Mouse (Mus musculus): ENCODE data around the gene Nat9. TPM values are rescaled to one million over a fixed set of nuclear protein-coding genes. Genes with fewer than 3 reads are reported as not detected.

Gene Nat9
- polyA plus RNA-seq, 1 experiment from 2014 or later, result 19.1 TPM

DNA sequence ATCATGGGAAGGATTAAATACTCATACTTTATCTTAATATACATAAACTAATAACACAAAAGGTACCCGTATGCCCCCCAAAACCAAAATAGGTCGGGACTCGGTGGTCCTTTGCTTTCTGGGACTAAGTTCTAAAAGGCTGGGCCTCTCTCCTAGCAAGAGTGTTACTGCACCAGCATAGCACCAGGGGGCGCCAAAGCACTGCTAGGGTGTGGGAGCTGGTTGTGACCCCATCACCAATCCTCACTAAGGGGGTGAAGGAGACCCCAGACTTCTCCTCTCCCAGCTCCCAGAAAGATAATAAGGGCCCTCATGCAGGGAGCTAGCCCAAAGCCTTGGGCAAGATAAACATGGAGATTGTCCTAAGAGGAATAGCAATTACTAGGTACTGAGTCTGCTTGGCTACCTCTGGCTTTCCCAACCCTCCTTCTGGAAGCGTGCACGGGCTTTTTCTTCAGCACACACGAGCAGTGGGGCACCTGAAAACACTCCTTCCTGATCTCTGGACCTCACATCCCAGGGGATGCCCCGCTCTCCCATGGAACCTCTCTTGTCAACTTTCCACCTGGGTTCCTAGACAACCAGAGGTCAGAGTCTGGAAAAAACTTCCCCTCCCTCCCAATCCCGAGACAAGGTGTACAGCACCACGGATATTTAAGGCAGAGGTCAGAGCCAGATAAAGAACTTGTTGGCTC, 26.6 kb downstream of the Nat9 start:
- no peaks in the 10 kb centered on the region for H3K36me3 ChIP-seq
- peaks cover 28% of the 10 kb centered on the region for H3K4me1 ChIP-seq (replicated peaks)
- WGBS, result 32% methylated on average over 10 of the region's 10 CpGs
- H3K27me3 ChIP-seq, result peaks cover 42% of the 10 kb centered on the region
- no peak overlapping the region for H3K9ac ChIP-seq
- ATAC-seq (ENCODE audit: low FRiP score, low read depth), result no peak
- H3K4me3 ChIP-seq, result no peak overlapping the region
- H3K4me2 ChIP-seq, result no peak overlapping the region
- H3K27ac ChIP-seq (replicated peaks), result no peak overlapping the region
- 0 out of 2 replicates have a peak, but pooled peaks cover 4% of the 10 kb centered on the region for H3K9me3 ChIP-seq

GRCm38 (mm10) chr11:115160016-115160797, 27.5 kb downstream of the Nat9 start:
- Histone ChIP-seq H3K27me3 (peaks cover 48% of the 10 kb centered on the region), H3K4me3 (no peak overlapping the region), H3K27ac (replicated peaks) (no peak overlapping the region), H3K9ac (no peak overlapping the region), H3K4me1 (replicated peaks) (peaks cover 28% of the 10 kb centered on the region), H3K36me3 (no peaks in the 10 kb centered on the region), H3K4me2 (no peak overlapping the region), H3K9me3 (0 out of 2 replicates have a peak, but pooled peaks cover 4% of the 10 kb centered on the region)
- no peak for ATAC-seq (ENCODE audit: low FRiP score, low read depth)
- 42% methylated on average over 11 of the region's 11 CpGs for WGBS

GRCm38 (mm10) chr11:115157933-115158719, 29.5 kb downstream of the Nat9 start:
- WGBS, result 39% methylated on average over 12 of the region's 12 CpGs
- Histone ChIP-seq H3K9ac (no peak overlapping the region), H3K4me2 (no peak overlapping the region), H3K4me1 (replicated peaks) (peaks cover 17% of the 10 kb centered on the region), H3K4me3 (no peak overlapping the region), H3K27me3 (peaks cover 50% of the 10 kb centered on the region), H3K9me3 (0 out of 2 replicates have a peak, but pooled peaks cover 4% of the 10 kb centered on the region), H3K27ac (replicated peaks) (no peak overlapping the region), H3K36me3 (no peaks in the 10 kb centered on the region)
- ATAC-seq (ENCODE audit: low FRiP score, low read depth), result no peak

DNA sequence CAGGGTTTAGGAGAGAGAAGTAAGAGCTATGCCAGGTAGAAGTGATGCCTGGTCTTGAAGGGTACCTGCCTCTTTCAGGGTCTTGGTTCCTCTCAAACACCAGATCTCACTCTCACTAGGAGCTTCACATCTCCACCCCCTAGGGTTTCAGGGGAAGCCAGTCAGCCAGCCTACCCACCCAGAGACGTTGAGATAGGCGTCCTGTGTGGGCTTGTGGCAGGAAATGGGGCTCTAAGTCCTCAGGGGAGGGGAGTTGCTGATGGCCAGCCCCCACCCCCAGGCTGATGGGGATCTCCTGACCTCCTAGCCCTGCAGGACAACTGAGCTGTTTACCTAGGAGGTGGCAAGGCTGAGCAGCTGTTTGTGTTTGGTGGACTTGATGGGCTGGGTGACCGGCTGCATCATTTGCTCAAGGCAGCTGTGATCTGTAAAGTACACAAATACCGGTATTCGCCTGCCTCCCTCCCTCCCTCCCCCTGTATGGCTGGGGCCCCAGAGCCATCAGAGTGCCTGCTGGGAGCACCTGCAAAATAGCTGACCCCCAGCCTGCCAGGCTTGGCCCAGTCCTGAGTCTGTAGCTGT, 32.5 kb downstream of the Nat9 start:
- 25% methylated on average over 5 of the region's 5 CpGs for WGBS
- Histone ChIP-seq H3K4me3 (no peak overlapping the region), H3K9me3 (0 out of 2 replicates have a peak, but pooled peaks cover 4% of the 10 kb centered on the region), H3K4me2 (no peak overlapping the region), H3K9ac (no peak overlapping the region), H3K27ac (replicated peaks) (no peak overlapping the region), H3K4me1 (replicated peaks) (peaks cover 21% of the 10 kb centered on the region), H3K36me3 (no peaks in the 10 kb centered on the region), H3K27me3 (peaks cover 37% of the 10 kb centered on the region)
- no peak for ATAC-seq (ENCODE audit: low FRiP score, low read depth)

DNA sequence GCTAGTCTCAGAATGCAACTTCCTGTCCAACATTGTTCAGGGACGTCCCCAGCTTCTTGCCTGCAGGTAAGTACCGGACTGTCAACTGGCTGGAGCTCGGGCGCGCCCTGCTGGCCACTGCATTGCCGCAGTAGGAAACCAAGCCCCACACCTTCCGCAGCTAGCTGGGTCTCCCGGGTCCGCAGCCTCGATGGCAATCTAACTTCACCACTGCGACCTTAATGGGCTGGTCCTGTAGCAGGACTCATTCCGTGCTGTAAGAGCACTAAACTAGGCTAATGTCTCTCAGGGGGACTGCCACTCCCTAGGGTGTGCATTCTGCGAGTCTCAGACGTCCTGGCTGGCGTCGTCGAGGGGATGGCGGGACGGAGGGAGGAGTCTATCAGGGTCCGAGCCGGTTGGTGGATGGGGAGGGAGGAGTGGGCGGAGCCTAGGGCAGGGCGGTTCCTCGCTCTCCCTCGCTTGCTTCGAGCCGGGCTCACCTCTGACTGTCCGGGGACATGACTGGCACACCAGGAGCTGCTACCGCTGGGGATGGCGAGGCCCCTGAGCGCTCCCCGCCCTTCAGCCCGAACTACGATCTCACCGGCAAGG, 33.9 kb downstream of the Nat9 start:
- Histone ChIP-seq H3K27me3 (peaks cover 37% of the 10 kb centered on the region), H3K9me3 (no peaks in the 10 kb centered on the region), H3K9ac (no peak overlapping the region), H3K4me1 (replicated peaks) (peaks cover 21% of the 10 kb centered on the region), H3K4me3 (peak overlapping the region; percentile 29), H3K36me3 (no peaks in the 10 kb centered on the region), H3K27ac (replicated peaks) (no peak overlapping the region), H3K4me2 (peak overlapping the region; percentile 50)
- ATAC-seq (ENCODE audit: low FRiP score, low read depth), result peak; percentile 45; the same call in 1 of the 2 replicates
- under 1% methylated on average over 35 of the region's 35 CpGs for WGBS

DNA sequence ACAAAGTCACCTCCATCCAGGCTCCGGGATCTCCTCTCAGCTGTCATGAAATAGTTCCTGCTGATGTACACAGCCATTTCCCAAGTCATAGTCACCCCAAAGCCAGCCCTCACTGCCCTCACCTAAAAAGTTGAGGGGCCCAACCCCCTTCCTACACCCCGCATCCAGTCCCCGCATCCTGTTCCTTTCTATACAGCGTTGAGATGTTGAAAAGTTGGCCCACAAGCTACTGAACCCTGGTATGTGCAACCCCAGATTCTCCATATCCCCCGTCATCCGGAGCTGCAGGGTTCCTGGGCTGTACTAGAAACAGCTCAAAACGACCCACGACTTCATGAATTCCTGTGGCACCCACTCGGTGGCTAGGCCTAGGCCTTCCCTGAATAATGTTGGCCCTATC, 34.6 kb downstream of the Nat9 start:
- Histone ChIP-seq H3K4me1 (replicated peaks) (peaks cover 21% of the 10 kb centered on the region), H3K27me3 (peaks cover 37% of the 10 kb centered on the region), H3K36me3 (no peaks in the 10 kb centered on the region), H3K9me3 (no peaks in the 10 kb centered on the region), H3K4me2 (no peak overlapping the region), H3K9ac (no peak overlapping the region), H3K4me3 (no peak overlapping the region), H3K27ac (replicated peaks) (no peak overlapping the region)
- no peak for ATAC-seq (ENCODE audit: low FRiP score, low read depth)
- WGBS, result 80% methylated on average over 9 of the region's 9 CpGs

GRCm38 (mm10) chr11:115151755-115152429, 35.8 kb downstream of the Nat9 start:
- H3K4me3 ChIP-seq, result peak overlapping the region; percentile 33
- peaks cover 36% of the 10 kb centered on the region for H3K27me3 ChIP-seq
- 8% methylated on average over 15 of the region's 15 CpGs for WGBS
- H3K9me3 ChIP-seq, result no peaks in the 10 kb centered on the region
- peak overlapping the region; percentile 40 for H3K9ac ChIP-seq
- ATAC-seq (ENCODE audit: low FRiP score, low read depth), result peak; percentile 83
- no peak overlapping the region for H3K27ac ChIP-seq (replicated peaks)
- peaks cover 21% of the 10 kb centered on the region for H3K4me1 ChIP-seq (replicated peaks)
- H3K4me2 ChIP-seq, result peak overlapping the region; percentile 61
- H3K36me3 ChIP-seq, result no peaks in the 10 kb centered on the region

DNA sequence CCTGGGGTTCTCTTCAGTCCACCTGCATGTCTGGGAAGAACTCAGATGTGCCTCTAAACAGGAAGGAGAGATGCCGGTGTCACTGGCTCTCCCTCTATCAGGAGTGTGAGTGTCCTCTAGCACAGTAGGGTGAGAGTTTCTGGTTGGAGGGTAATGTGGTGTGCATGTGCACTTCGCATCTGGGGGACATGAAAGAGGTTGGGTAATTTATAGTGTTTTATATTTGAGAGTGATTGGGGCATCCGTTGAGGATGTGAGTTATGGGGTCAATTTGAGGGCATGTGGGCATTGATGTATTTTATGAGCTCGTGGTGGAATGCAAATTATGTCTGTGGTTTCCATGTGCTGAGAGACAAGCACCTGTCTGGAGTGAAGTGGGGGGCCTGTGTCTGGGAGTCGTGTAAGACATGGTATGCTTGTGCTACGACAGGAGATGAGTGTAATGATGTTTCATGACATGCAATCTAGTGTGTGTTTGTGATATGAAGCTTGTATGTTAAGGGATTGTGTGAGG, 36.9 kb downstream of the Nat9 start:
- no peaks in the 10 kb centered on the region for H3K36me3 ChIP-seq
- ATAC-seq (ENCODE audit: low FRiP score, low read depth), result no peak
- peaks cover 27% of the 10 kb centered on the region for H3K27me3 ChIP-seq
- peaks cover 21% of the 10 kb centered on the region for H3K4me1 ChIP-seq (replicated peaks)
- WGBS, result 71% methylated on average over 6 of the region's 6 CpGs
- H3K9ac ChIP-seq, result no peak overlapping the region
- H3K4me2 ChIP-seq, result peak overlapping the region; percentile 61; the same call in 1 of the 2 replicates
- no peak overlapping the region for H3K27ac ChIP-seq (replicated peaks)
- no peak overlapping the region for H3K4me3 ChIP-seq
- H3K9me3 ChIP-seq, result no peaks in the 10 kb centered on the region

DNA sequence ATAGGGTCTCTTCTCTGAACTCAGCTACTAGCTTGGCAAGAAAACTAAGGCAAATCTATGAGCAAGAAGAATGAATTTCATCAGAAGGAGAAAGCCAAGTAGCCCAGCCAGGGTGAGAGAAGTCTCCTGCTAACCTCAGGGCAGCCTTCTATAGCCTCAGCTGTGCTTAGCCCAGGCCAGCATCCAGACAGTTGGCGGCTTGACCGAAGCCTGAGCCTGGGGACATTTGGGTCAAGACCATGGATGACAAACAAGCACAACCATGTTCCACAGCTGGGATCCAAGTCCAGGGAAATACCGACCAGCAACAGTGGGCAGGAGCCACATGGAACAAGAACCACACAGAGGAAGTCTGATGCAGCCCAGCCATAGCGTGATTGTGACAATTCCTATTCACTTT, 39.8 kb downstream of the Nat9 start:
- H3K9ac ChIP-seq, result no peak overlapping the region

GRCm38 (mm10) chr11:115141970-115142369, 45.7 kb downstream of the Nat9 start:
- no peak overlapping the region for H3K4me3 ChIP-seq
- H3K36me3 ChIP-seq, result no peaks in the 10 kb centered on the region
- H3K9ac ChIP-seq, result no peak overlapping the region
- H3K27ac ChIP-seq (replicated peaks), result no peak overlapping the region
- no peaks in the 10 kb centered on the region for H3K4me1 ChIP-seq (replicated peaks)
- H3K4me2 ChIP-seq, result no peak overlapping the region
- no peaks in the 10 kb centered on the region for H3K27me3 ChIP-seq
- no peaks in the 10 kb centered on the region for H3K9me3 ChIP-seq
- no peak for ATAC-seq (ENCODE audit: low FRiP score, low read depth)
- WGBS, result 87% methylated on average over 2 of the region's 2 CpGs

More for the DNA sequence above, 39.8 kb downstream of the Nat9 start:
- no peak for ATAC-seq (ENCODE audit: low FRiP score, low read depth)
- no peak overlapping the region for H3K27ac ChIP-seq (replicated peaks)
- no peak overlapping the region for H3K4me3 ChIP-seq
- peaks cover 3% of the 10 kb centered on the region; the same call in 1 of the 2 replicates for H3K27me3 ChIP-seq
- H3K9me3 ChIP-seq, result no peaks in the 10 kb centered on the region
- H3K36me3 ChIP-seq, result no peaks in the 10 kb centered on the region
- 87% methylated on average over 4 of the region's 4 CpGs for WGBS
- H3K4me1 ChIP-seq (replicated peaks), result peaks cover 12% of the 10 kb centered on the region
- no peak overlapping the region for H3K4me2 ChIP-seq

All from hindbrain, embryonic 15.5 days (tissue).